Mouse (Mus musculus) neural tube, embryonic 11.5 days (tissue): ENCODE measurements at regions not wholly inside any gene's neighbourhood (a gene's known extent, or its start where the extent isn't known, plus 50 kb on each side); places are given as distances from the start of the nearest gene placed in this dataset.

Source experiments
- ATAC-seq: fragments of 200-750 bp; cut with Nextera tagmentation; 2 replicates; pipeline ENCODE4 v1.8.0; 2017; ENCODE audit warnings: moderate number of reproducible peaks, mild to moderate bottlenecking, moderate TSS enrichment, moderate library complexity; ENCODE audit not compliant: insufficient read depth, low FRiP score, low TSS enrichment
- DNase-seq: peaks from one replicate; pipeline ENCODE4 v3.0.0-alpha.2; 2015; ENCODE audit warnings: low spot score
- H3K27ac ChIP-seq: fragments of 300-500 bp; sonication (generic); 2 replicates; pipeline ENCODE4 v1.5.1; 2014; ENCODE audit warnings: low read depth, mild to moderate bottlenecking, low read length
- H3K27me3 ChIP-seq: fragments of 300-500 bp; sonication (generic); 2 replicates; pipeline ENCODE4 v1.6.1; 2014; ENCODE audit warnings: mild to moderate bottlenecking, low read length, mixed read lengths; ENCODE audit not compliant: control insufficient read depth, insufficient read depth
- H3K36me3 ChIP-seq: fragments of 300-500 bp; sonication (generic); 2 replicates; pipeline ENCODE4 v1.6.1; 2014; ENCODE audit warnings: mild to moderate bottlenecking, low read length, moderate library complexity, mixed read lengths; ENCODE audit not compliant: control insufficient read depth, insufficient read depth
- H3K4me1 ChIP-seq: fragments of 300-500 bp; sonication (generic); 2 replicates; pipeline ENCODE4 v1.6.1; 2014; ENCODE audit warnings: low read length, mixed read lengths; ENCODE audit not compliant: control insufficient read depth, insufficient read depth
- H3K4me2 ChIP-seq: fragments of 300-500 bp; sonication (generic); 2 replicates; pipeline ENCODE4 v1.6.1; 2014; ENCODE audit warnings: low read depth, mild to moderate bottlenecking, moderate library complexity
- H3K4me3 ChIP-seq: fragments of 300-500 bp; sonication (generic); 2 replicates; pipeline ENCODE4 v1.5.1; 2014; ENCODE audit warnings: low read depth, low read length
- H3K9ac ChIP-seq: fragments of 300-500 bp; sonication (generic); 2 replicates; pipeline ENCODE4 v1.6.1; 2014; ENCODE audit warnings: mild to moderate bottlenecking, low read length
- H3K9me3 ChIP-seq: fragments of 300-500 bp; sonication (generic); 2 replicates; pipeline ENCODE4 v1.6.1; 2016; ENCODE audit warnings: low read length; ENCODE audit not compliant: control insufficient read depth
- WGBS: fragments of 180-500 bp; shearing (Covaris S2); extraction: QIAGEN DNeasy Blood & Tissue Kit; methylation state at CpG from one replicate; pipeline ENCODE4 v1.1.7; 2014; 5-methylcytosine and 5-hydroxymethylcytosine counted together

GRCm38 (mm10) chr2:61247336-61247735 is 284.3 kb upstream of the Rbms1 start:
- H3K27ac ChIP-seq: no peak overlapping the region
- no peak overlapping the region for H3K4me2 ChIP-seq
- DNase-seq (no peak), ATAC-seq (no peak)
- H3K4me1 ChIP-seq: peaks cover 5% of the 10 kb centered on the region; the same call in 1 of the 2 replicates
- H3K9ac ChIP-seq: no peak overlapping the region
- H3K4me3 ChIP-seq: no peak overlapping the region
- WGBS: 24% methylated on average over 2 of the region's 2 CpGs
- H3K9me3 ChIP-seq: no peaks in the 10 kb centered on the region
- no peaks in the 10 kb centered on the region for H3K36me3 ChIP-seq
- no peaks in the 10 kb centered on the region for H3K27me3 ChIP-seq

GRCm38 (mm10) chr2:61246691-61247258 is 283.8 kb upstream of the Rbms1 start:
- H3K27me3 ChIP-seq: no peaks in the 10 kb centered on the region
- WGBS: 7% methylated on average over 3 of the region's 3 CpGs
- H3K27ac ChIP-seq: no peak overlapping the region
- DNase-seq (peak; percentile 16), ATAC-seq (no peak)
- no peaks in the 10 kb centered on the region for H3K36me3 ChIP-seq
- H3K4me2 ChIP-seq: no peak overlapping the region
- H3K9me3 ChIP-seq: no peaks in the 10 kb centered on the region
- peaks cover 5% of the 10 kb centered on the region; the same call in 1 of the 2 replicates for H3K4me1 ChIP-seq
- H3K4me3 ChIP-seq: no peak overlapping the region
- H3K9ac ChIP-seq: no peak overlapping the region

DNA sequence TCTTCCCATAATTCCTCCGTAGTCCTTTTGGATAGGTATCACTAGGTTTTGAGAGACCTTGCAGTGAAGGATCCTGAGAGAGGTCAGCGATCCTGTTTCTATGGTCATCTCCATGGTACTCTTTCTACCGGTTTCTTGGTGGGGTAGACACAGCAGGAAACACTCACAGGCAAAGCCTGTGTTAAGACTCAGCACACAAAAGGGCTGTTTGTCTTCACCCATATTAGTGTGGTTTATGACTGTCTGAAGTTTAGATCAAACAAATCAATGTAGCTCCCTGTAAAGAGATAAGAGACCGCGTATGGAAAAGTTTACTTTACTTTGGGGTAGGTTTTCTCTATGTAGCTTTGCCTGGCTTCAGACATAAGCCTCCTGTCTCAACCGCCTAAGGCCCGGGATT is 282.5 kb upstream of the Rbms1 start:
- H3K27me3 ChIP-seq: no peaks in the 10 kb centered on the region
- no peaks in the 10 kb centered on the region for H3K9me3 ChIP-seq
- no peak overlapping the region for H3K4me3 ChIP-seq
- H3K4me1 ChIP-seq: peaks cover 5% of the 10 kb centered on the region; the same call in 1 of the 2 replicates
- H3K36me3 ChIP-seq: no peaks in the 10 kb centered on the region
- 73% methylated on average over 7 of the region's 7 CpGs for WGBS
- ATAC-seq (no peak), DNase-seq (no peak)
- no peak overlapping the region for H3K9ac ChIP-seq
- no peak overlapping the region for H3K27ac ChIP-seq
- H3K4me2 ChIP-seq: no peak overlapping the region

DNA sequence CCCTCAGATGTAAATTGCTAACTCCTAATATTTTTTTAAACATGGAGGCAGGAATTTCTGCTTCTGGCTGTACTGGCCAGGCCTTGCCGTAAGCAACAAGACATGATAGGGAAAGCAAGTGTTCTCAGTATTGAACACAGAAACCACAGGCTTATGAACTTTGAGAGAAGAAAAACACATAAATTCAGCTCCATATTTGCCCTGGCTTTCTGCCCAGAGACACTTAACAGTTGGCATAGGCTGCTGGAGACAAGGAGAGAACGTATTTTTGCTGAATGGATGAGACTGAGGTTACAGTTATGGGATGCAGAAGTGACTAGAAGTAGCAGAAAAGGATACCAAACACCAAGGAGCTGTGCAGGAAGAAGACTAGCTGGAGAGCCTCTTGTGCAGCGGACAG is 258.7 kb upstream of the Rbms1 start:
- no peak for ATAC-seq
- H3K4me1 ChIP-seq: no peaks in the 10 kb centered on the region
- H3K4me3 ChIP-seq: no peak overlapping the region
- 75% methylated on average over 3 of the region's 3 CpGs for WGBS
- H3K27me3 ChIP-seq: no peaks in the 10 kb centered on the region
- H3K36me3 ChIP-seq: no peaks in the 10 kb centered on the region
- no peak overlapping the region for H3K9ac ChIP-seq
- no peak overlapping the region for H3K27ac ChIP-seq
- H3K4me2 ChIP-seq: no peak overlapping the region
- no peak for DNase-seq
- H3K9me3 ChIP-seq: no peaks in the 10 kb centered on the region

GRCm38 (mm10) chr2:61221157-61221556 is 258.2 kb upstream of the Rbms1 start:
- no peak for DNase-seq
- no peak for ATAC-seq
- Histone ChIP-seq H3K27ac (no peak overlapping the region), H3K9ac (no peak overlapping the region), H3K9me3 (no peaks in the 10 kb centered on the region), H3K4me2 (no peak overlapping the region), H3K27me3 (no peaks in the 10 kb centered on the region), H3K4me1 (no peaks in the 10 kb centered on the region), H3K4me3 (no peak overlapping the region), H3K36me3 (no peaks in the 10 kb centered on the region)
- WGBS: 86% methylated on average over 2 of the region's 2 CpGs

- no peaks in the 10 kb centered on the region for H3K27me3 ChIP-seq
- WGBS: 94% methylated on average over 1 of the region's 1 CpGs
- ATAC-seq: no peak
Observed at GRCm38 (mm10) chr2:61213951-61214350, 251.0 kb upstream of the Rbms1 start.

DNA sequence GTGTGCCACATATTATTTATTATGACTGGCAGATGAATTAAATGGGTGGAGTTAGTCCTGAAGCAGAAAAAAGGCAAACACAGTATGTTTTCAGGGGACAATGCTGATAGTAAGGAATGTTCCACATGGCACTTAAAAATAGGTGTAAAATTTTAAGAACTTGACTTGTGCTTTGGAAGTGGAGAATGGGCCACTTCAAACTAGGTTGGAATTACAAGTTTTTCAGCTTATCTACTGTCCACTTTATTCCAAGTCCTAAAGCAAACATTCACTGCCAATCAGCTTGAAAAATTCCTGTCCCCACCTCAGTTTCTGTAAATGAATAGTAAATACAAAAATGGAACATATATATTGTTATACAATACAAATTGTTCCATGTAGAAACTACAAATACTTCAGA is 238.4 kb upstream of the Rbms1 start:
- H3K9me3 ChIP-seq: no peaks in the 10 kb centered on the region
- DNase-seq (no peak), ATAC-seq (no peak)
- H3K36me3 ChIP-seq: no peaks in the 10 kb centered on the region
- no peaks in the 10 kb centered on the region for H3K4me1 ChIP-seq
- no peak overlapping the region for H3K27ac ChIP-seq
- H3K4me2 ChIP-seq: no peak overlapping the region
- H3K27me3 ChIP-seq: no peaks in the 10 kb centered on the region
- H3K4me3 ChIP-seq: no peak overlapping the region
- no peak overlapping the region for H3K9ac ChIP-seq

More at GRCm38 (mm10) chr2:61213951-61214350, 251.0 kb upstream of the Rbms1 start:
- Histone ChIP-seq H3K4me2 (no peak overlapping the region), H3K4me1 (no peaks in the 10 kb centered on the region), H3K4me3 (no peak overlapping the region), H3K36me3 (no peaks in the 10 kb centered on the region), H3K27ac (no peak overlapping the region), H3K9ac (no peak overlapping the region), H3K9me3 (no peaks in the 10 kb centered on the region)
- DNase-seq: no peak

DNA sequence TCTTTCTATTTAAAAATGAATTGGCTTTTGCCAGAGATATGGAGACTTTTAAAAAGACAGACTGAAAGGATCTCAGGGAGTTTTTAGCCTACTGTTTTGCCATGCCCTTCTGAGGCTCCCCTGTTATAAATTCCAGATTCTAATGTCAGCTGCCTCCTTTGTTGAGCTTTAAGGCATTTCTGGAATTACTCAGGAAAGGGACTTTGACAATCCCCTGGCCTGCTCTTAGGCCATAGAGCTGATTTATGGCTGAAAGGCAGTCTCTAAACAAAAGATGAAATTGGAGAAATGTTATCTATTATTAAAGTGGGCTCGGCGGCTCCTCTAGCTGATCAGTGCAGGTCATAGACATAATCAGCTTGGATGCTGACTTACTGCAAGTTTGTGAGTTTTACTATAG is 231.0 kb upstream of the Rbms1 start:
- ATAC-seq (no peak), DNase-seq (no peak)
- Histone ChIP-seq H3K9me3 (no peaks in the 10 kb centered on the region), H3K4me3 (no peak overlapping the region), H3K4me1 (no peaks in the 10 kb centered on the region), H3K36me3 (no peaks in the 10 kb centered on the region), H3K27ac (no peak overlapping the region), H3K27me3 (no peaks in the 10 kb centered on the region), H3K4me2 (no peak overlapping the region), H3K9ac (no peak overlapping the region)
- WGBS: 12% methylated on average over 2 of the region's 2 CpGs

DNA sequence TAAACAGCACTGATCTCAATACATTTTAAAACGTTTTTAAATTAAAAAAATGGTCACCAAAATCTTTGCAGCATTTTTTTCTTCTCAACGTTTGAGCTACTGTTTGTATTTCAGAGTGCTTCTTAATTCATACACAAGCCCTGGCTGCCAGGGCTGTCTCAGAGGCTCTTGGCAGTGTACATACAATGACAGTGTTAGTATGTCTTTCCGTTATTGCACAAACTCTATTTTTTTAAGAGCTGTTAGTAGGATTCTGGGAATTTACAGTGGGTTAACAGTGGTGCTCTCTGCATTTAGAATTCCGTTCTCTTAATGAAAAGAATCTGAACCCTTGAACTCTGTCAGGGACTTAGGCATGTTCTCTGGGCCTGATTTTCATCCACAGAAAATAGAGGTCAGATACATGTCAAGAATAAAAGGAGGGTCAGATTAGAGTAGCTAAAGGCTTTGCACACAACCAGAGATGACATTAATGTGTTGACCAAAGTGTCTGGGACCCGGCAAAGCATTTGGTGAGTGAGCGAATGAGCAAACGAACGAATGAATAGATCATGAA is 219.5 kb upstream of the Rbms1 start:
- ATAC-seq (no peak), DNase-seq (no peak)
- Histone ChIP-seq H3K36me3 (no peaks in the 10 kb centered on the region), H3K4me3 (no peak overlapping the region), H3K9ac (no peak overlapping the region), H3K4me2 (no peak overlapping the region), H3K4me1 (no peaks in the 10 kb centered on the region), H3K27me3 (no peaks in the 10 kb centered on the region), H3K9me3 (no peaks in the 10 kb centered on the region), H3K27ac (no peak overlapping the region)
- WGBS: 65% methylated on average over 8 of the region's 8 CpGs
